Mouse (Mus musculus): ENCODE data around the gene Myom3. TPM values are rescaled to one million over a fixed set of nuclear protein-coding genes. Genes with fewer than 3 reads are reported as not detected.

Myom3 gene
- total and polyA plus RNA-seq, 3 experiments: 0.61 to 1.5 (median 1.4) TPM

DNA sequence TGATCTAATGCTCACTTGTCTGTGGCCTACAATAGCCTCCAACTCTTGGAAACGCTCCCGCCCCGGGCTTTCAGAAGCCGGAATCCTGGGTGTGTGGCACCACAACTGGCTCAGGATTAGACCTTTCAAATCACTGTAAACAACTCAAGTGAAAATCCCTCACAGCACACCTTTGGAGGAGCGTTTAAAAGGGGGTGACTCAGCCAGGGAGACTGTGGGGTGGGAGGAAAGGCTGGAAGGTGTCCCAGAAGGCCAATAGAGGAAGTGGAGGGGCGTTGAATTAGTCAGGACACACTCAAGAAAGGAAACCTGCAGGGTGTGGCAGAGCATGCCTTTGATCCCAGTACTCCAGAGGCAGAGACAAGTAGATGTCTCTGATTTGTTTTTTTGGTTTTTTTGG lies 84.9 kb downstream of the Myom3 start:
- H3K36me3 ChIP-seq (ENCODE audit: control insufficient read depth, insufficient read depth, low read length): no peaks in the 10 kb centered on the region
- peaks cover 2% of the 10 kb centered on the region; the same call in 1 of the 2 replicates for H3K4me1 ChIP-seq (ENCODE audit: control insufficient read depth, insufficient read depth, low read length)
- no peak overlapping the region for H3K4me3 ChIP-seq
- no peaks in the 10 kb centered on the region for H3K27me3 ChIP-seq (ENCODE audit: control insufficient read depth, insufficient read depth, low read length)
- no peak overlapping the region for H3K27ac ChIP-seq
- H3K79me2 ChIP-seq (replicated peaks; ENCODE audit: control insufficient read depth, insufficient read depth, low read length): no peaks in the 10 kb centered on the region
- intact Hi-C loops (cut with DNase I): no loop called here
- TF ChIP-seq POLR2A (IDR thresholded peaks at IDR 0.05; ENCODE audit: insufficient read depth, low read depth, low read length) (no peak), EP300 (IDR thresholded peaks at IDR 0.05; ENCODE audit: insufficient read depth, low read depth, low read length) (no peak), CTCF (IDR thresholded peaks at IDR 0.05) (no peak)
- peak in 1 of 2 experiments; percentile 21 for DNase-seq
- no peak overlapping the region for H3K9ac ChIP-seq (ENCODE audit: low read depth, low read length)
- WGBS: 62% methylated on average over 6 of the region's 6 CpGs

DNA sequence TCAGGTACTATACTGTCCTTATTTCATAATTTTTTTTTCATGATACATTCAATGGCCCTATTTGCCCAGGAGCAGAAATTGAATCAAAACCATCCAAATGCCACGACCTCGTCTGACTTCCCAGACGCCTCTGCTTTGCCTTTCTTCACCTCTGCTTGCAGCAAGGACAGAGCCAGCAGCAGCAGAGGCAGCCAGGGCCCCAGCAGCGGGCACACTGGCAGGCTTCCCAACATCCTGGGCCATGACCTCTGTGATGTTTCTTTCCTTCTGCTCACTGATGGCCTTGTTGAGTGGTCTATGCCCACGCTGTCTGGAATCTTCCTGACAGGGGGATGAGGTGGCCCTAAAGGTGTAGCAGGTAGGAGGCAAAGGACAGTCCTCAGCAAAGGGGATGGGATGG lies 88.1 kb downstream of the Myom3 start:
- intact Hi-C loops (cut with DNase I): no loop called here
- H3K9ac ChIP-seq (ENCODE audit: low read depth, low read length): no peak overlapping the region
- no peak overlapping the region for H3K4me3 ChIP-seq
- H3K79me2 ChIP-seq (replicated peaks; ENCODE audit: control insufficient read depth, insufficient read depth, low read length): no peaks in the 10 kb centered on the region
- peak overlapping the region; percentile 5; the same call in 1 of the 2 replicates for H3K27ac ChIP-seq
- H3K4me1 ChIP-seq (ENCODE audit: control insufficient read depth, insufficient read depth, low read length): no peaks in the 10 kb centered on the region; the same call in 1 of the 2 replicates
- no peaks in the 10 kb centered on the region for H3K27me3 ChIP-seq (ENCODE audit: control insufficient read depth, insufficient read depth, low read length)
- TF ChIP-seq EP300 (IDR thresholded peaks at IDR 0.05; ENCODE audit: insufficient read depth, low read depth, low read length) (peak; percentile 51; the same call in 1 of the 2 replicates), CTCF (IDR thresholded peaks at IDR 0.05) (no peak)
- H3K36me3 ChIP-seq (ENCODE audit: control insufficient read depth, insufficient read depth, low read length): no peaks in the 10 kb centered on the region
- 23% methylated on average over 5 of the region's 5 CpGs for WGBS
- DNase-seq: peak; percentile 48 to 61

DNA sequence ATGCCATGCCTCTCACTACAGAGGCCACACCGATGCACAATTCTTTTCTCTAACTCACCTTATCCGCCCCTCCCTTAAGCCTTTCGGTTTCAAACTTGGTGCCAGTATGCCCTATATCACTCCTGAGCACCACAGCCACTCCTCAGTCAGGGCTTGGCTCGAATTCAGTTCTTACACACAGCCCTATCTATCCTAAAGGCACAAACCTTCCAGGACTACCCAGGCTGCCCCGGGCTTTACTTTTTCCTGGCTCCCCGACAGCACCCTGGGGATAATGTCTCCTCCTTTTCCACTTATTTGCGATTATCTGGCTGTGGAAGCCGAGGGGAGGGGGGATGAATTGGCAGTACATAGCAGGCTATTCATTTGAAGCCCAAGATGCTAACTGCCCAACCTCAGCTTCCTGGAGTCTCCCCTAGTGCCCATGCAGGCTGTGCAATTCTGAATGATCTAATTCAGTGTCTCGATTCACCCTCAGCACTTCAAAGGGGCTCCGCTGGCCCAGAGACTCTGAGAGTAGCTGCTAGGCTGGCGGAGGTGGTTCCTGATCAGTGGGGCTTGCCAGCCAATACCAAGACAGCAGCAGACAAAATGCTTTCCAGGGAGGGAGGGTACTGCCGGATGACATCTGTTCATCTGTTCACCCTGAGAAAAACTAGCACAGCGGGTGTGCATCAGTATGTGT lies 91.0 kb downstream of the Myom3 start:
- H3K79me2 ChIP-seq (replicated peaks; ENCODE audit: control insufficient read depth, insufficient read depth, low read length): no peaks in the 10 kb centered on the region
- H3K27me3 ChIP-seq (ENCODE audit: control insufficient read depth, insufficient read depth, low read length): no peaks in the 10 kb centered on the region
- TF ChIP-seq CTCF (IDR thresholded peaks at IDR 0.05) (no peak), EP300 (IDR thresholded peaks at IDR 0.05; ENCODE audit: insufficient read depth, low read depth, low read length) (no peak), POLR2A (IDR thresholded peaks at IDR 0.05; ENCODE audit: insufficient read depth, low read depth, low read length) (no peak)
- H3K4me1 ChIP-seq (ENCODE audit: control insufficient read depth, insufficient read depth, low read length): peaks cover 3% of the 10 kb centered on the region
- no peak overlapping the region for H3K27ac ChIP-seq
- no peak overlapping the region for H3K4me3 ChIP-seq
- H3K9ac ChIP-seq (ENCODE audit: low read depth, low read length): no peak overlapping the region
- intact Hi-C loops (cut with DNase I): loop anchor here (10.0 kb wide), 1 partner anchor 496 kb away; the partner anchor contains the start of gene Srrm1
- H3K36me3 ChIP-seq (ENCODE audit: control insufficient read depth, insufficient read depth, low read length): no peaks in the 10 kb centered on the region
- 34% methylated on average over 13 of the region's 13 CpGs for WGBS
- DNase-seq: no peak

DNA sequence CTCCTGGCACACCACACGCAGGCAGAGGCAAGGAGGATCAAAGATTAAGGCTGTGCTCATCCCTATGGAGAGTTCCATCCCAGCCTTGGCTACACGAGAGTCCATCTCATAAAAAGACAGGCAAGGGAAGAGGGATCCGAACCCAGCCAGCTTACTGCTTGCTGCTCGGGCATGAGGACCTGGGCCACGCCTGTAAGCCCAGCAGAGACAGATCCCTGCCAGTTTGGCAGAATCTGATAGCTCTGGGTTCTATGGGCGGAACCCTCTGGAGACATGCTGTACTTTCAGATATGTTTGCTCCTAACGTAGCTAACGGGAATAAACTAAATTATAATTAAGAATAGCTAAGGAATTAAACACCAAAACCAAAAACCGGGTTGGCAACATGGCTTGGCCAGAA lies 92.4 kb downstream of the Myom3 start:
- Histone ChIP-seq H3K27ac (no peak overlapping the region), H3K4me3 (no peak overlapping the region), H3K4me1 (ENCODE audit: control insufficient read depth, insufficient read depth, low read length) (peaks cover 3% of the 10 kb centered on the region), H3K27me3 (ENCODE audit: control insufficient read depth, insufficient read depth, low read length) (no peaks in the 10 kb centered on the region), H3K9ac (ENCODE audit: low read depth, low read length) (no peak overlapping the region), H3K36me3 (ENCODE audit: control insufficient read depth, insufficient read depth, low read length) (no peaks in the 10 kb centered on the region), H3K79me2 (replicated peaks; ENCODE audit: control insufficient read depth, insufficient read depth, low read length) (no peaks in the 10 kb centered on the region)
- WGBS: 86% methylated on average over 9 of the region's 9 CpGs
- DNase-seq: no peak
- intact Hi-C loops (cut with DNase I): loop anchor here (10.0 kb wide), 1 partner anchor 497 kb away; the partner anchor contains the start of gene Srrm1
- TF ChIP-seq CTCF (IDR thresholded peaks at IDR 0.05) (no peak), POLR2A (IDR thresholded peaks at IDR 0.05; ENCODE audit: insufficient read depth, low read depth, low read length) (no peak), EP300 (IDR thresholded peaks at IDR 0.05; ENCODE audit: insufficient read depth, low read depth, low read length) (no peak)

DNA sequence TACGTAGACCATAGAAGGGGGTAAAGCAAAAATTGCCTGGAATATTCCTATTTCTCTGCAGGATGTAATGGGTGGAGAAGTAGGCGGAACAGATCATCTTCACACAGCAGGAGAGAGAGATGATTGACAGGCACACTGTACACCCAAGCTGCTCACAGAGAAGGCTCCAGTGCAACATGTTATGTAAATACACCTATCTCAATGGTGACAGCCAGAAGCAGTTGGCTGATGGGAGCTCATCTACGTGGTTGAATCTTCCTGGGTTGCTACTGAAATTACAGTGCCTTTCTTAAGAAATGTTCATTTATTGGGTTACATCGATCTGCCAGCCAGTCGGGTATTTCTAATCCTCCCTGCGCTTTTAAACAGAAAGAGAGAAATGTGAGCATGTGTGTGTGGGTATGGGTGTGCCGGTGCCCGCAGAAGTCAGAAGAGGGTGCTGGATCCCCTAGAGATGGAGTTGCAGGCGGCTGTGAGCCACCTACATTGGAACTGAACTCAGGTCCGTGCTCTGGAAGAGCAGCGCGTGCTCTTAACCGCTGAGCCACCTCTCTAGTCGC lies 94.6 kb downstream of the Myom3 start:
- Histone ChIP-seq H3K4me3 (no peak overlapping the region), H3K27ac (no peak overlapping the region), H3K9ac (ENCODE audit: low read depth, low read length) (no peak overlapping the region), H3K27me3 (ENCODE audit: control insufficient read depth, insufficient read depth, low read length) (no peaks in the 10 kb centered on the region), H3K4me1 (ENCODE audit: control insufficient read depth, insufficient read depth, low read length) (peaks cover 6% of the 10 kb centered on the region), H3K36me3 (ENCODE audit: control insufficient read depth, insufficient read depth, low read length) (peaks cover 15% of the 10 kb centered on the region), H3K79me2 (replicated peaks; ENCODE audit: control insufficient read depth, insufficient read depth, low read length) (no peaks in the 10 kb centered on the region; the same call in 1 of the 2 replicates)
- WGBS: 92% methylated on average over 14 of the region's 14 CpGs
- DNase-seq: no peak
- intact Hi-C loops (cut with DNase I): loop anchor here (10.0 kb wide), 1 partner anchor 499 kb away; the partner anchor contains the start of gene Srrm1
- TF ChIP-seq POLR2A (IDR thresholded peaks at IDR 0.05; ENCODE audit: insufficient read depth, low read depth, low read length) (no peak), EP300 (IDR thresholded peaks at IDR 0.05; ENCODE audit: insufficient read depth, low read depth, low read length) (no peak), CTCF (IDR thresholded peaks at IDR 0.05) (no peak)

DNA sequence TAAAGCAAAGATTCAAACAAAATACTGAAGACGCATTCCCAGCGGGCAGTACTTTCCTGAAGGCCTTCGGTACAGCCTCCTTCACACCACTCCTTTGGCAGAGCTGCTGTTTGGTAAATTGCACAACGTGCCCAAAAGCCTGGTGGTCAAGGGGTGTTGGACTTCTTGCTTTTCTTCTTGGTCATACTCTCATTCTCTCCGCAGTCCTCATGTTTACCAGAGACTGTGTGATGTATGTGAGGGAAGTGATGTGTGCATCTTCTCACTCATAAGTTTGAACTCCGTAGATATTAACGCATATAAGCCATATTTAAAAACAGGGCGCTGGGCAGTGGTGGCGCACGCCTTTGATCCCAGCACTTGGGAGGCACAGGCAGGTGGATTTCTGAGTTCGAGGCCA lies 95.1 kb downstream of the Myom3 start:
- H3K36me3 ChIP-seq (ENCODE audit: control insufficient read depth, insufficient read depth, low read length): peaks cover 20% of the 10 kb centered on the region
- peaks cover 3% of the 10 kb centered on the region for H3K79me2 ChIP-seq (replicated peaks; ENCODE audit: control insufficient read depth, insufficient read depth, low read length)
- DNase-seq: no peak
- TF ChIP-seq POLR2A (IDR thresholded peaks at IDR 0.05; ENCODE audit: insufficient read depth, low read depth, low read length) (no peak), CTCF (IDR thresholded peaks at IDR 0.05) (no peak), EP300 (IDR thresholded peaks at IDR 0.05; ENCODE audit: insufficient read depth, low read depth, low read length) (no peak)
- H3K9ac ChIP-seq (ENCODE audit: low read depth, low read length): no peak overlapping the region
- H3K4me3 ChIP-seq: no peak overlapping the region
- H3K4me1 ChIP-seq (ENCODE audit: control insufficient read depth, insufficient read depth, low read length): peaks cover 8% of the 10 kb centered on the region
- intact Hi-C loops (cut with DNase I): loop anchor here (10.0 kb wide), 1 partner anchor 500 kb away; the partner anchor contains the start of gene Srrm1
- WGBS: 78% methylated on average over 11 of the region's 11 CpGs
- H3K27ac ChIP-seq: no peak overlapping the region; the same call in 1 of the 2 replicates
- H3K27me3 ChIP-seq (ENCODE audit: control insufficient read depth, insufficient read depth, low read length): no peaks in the 10 kb centered on the region

Measured in heart, adult 2 months (tissue).